In the genomic region with DNA sequence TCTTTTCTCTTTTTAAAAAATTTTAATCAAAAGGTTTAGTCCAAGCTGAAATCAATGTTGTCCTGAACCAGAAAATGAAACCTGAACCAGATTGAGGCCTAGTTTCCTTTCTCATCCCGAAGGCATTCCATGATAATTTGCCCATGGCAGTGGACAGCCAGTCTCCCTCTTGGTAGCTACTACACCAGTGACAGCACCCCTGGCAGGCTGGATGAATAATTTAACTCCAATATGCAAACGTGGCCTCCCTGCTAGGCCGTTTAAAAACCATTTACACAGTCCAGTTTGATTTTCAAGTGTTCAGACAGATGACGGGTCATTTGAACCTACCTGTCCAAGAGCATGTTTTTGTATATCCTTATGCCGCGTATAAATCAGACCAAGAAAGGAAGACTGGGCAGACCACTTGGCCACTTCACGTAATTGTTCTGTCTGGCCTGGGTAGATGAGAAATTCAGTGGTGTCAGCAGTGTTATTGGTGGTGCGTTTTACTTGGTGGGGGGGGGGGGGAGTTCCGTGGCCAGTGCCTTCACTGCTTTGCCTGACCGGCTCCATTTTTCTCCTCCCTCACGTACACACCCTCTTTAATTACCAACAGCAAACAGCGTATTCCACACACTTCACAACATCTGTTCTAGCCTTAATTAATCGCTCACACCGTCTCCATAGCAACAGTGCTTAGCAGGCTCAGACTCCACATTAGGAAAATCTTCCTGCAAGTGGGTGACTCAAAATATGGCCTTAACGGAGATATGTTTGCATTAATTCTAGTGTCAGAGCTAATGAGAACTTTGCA, we compare ENCODE assay signal across 10 mouse cellular contexts.
DNase-seq lines count a peak whose midpoint lies in the region; ATAC-seq and TF ChIP-seq lines count a peak whose summit lies in the region.
"Had no signal": no experiment of that assay in that cellular context is flagged by ENCODE, and none has a peak within 500 bp of the region (broad histone marks: within the 10 kb centered on the region; RNA-seq: fewer than 3 reads in every experiment).

No protein-coding gene starts in this region.

- TF ChIP-seq CTCF in hindbrain, postnatal 0 days (IDR thresholded peaks at IDR 0.05; ENCODE audit: low read depth), result no peak

- no peak overlapping the region for H3K27ac ChIP-seq in embryonic facial prominence, embryonic 14.5 days (replicated peaks; ENCODE audit: low read depth, low read length)
- H3K27ac ChIP-seq in hindbrain, postnatal 0 days, result peak overlapping the region; percentile 58; the same call in 1 of the 2 replicates
- H3K27ac ChIP-seq in neural tube, embryonic 13.5 days (replicated peaks), result peak overlapping the region; percentile 91

- H3K4me3 ChIP-seq in embryonic facial prominence, embryonic 14.5 days (ENCODE audit: low read depth, low read length), result no peak overlapping the region
- no peak overlapping the region for H3K4me3 ChIP-seq in hindbrain, postnatal 0 days (ENCODE audit: low read length)
- H3K4me3 ChIP-seq in neural tube, embryonic 13.5 days, result no peak overlapping the region

- H3K36me3 ChIP-seq in embryonic facial prominence, embryonic 14.5 days (ENCODE audit: control insufficient read depth, insufficient read depth, low read length), result no peaks in the 10 kb centered on the region
- H3K36me3 ChIP-seq in hindbrain, postnatal 0 days (ENCODE audit: insufficient read depth, low read length), result no peaks in the 10 kb centered on the region
- no peaks in the 10 kb centered on the region for H3K36me3 ChIP-seq in neural tube, embryonic 13.5 days

- 55% methylated on average over 15 of the region's 15 CpGs for WGBS in embryonic facial prominence, embryonic 14.5 days
- WGBS in hindbrain, postnatal 0 days, result 22% methylated on average over 15 of the region's 15 CpGs
- 28% methylated on average over 15 of the region's 15 CpGs for WGBS in neural tube, embryonic 13.5 days

- H3K27me3 ChIP-seq in embryonic facial prominence, embryonic 14.5 days (replicated peaks; ENCODE audit: control insufficient read depth, insufficient read depth, low read length), result no peaks in the 10 kb centered on the region
- H3K27me3 ChIP-seq in hindbrain, postnatal 0 days (ENCODE audit: insufficient read depth, low read length), result no peaks in the 10 kb centered on the region
- no peaks in the 10 kb centered on the region for H3K27me3 ChIP-seq in neural tube, embryonic 13.5 days

- DNase-seq in layer of hippocampus, adult 18-20 months (ENCODE audit: low spot score in 2 of 2), result peak; percentile 45 to 71
- DNase-seq in layer of hippocampus, adult 9-10 months (ENCODE audit: low spot score), result no peak
- DNase-seq in embryonic facial prominence, embryonic 14.5 days (ENCODE audit: low spot score), result peak; percentile 67
- DNase-seq in hindbrain, postnatal 0 days (ENCODE audit: low spot score), result peak; percentile 83
- DNase-seq in urinary bladder, adult 18-20 months (ENCODE audit: low spot score in 2 of 2), result no peak
- no peak for DNase-seq in thymus, postnatal 36 days
- no peak for DNase-seq in cerebellum, adult 8-10 months
- DNase-seq: heart, postnatal 14 days had no signal

- no peak overlapping the region for H3K4me2 ChIP-seq in embryonic facial prominence, embryonic 14.5 days (ENCODE audit: low read depth, low read length)
- peak overlapping the region; percentile 27 for H3K4me2 ChIP-seq in hindbrain, postnatal 0 days (ENCODE audit: low read depth, low read length)
- H3K4me2 ChIP-seq in neural tube, embryonic 13.5 days, result peak overlapping the region; percentile 32
- H3K4me2 ChIP-seq: liver, embryonic 11.5 days had no signal

- H3K9ac ChIP-seq in embryonic facial prominence, embryonic 14.5 days (ENCODE audit: low read depth, low read length), result no peak overlapping the region
- H3K9ac ChIP-seq in hindbrain, postnatal 0 days (replicated peaks; ENCODE audit: low read length), result no peak overlapping the region
- H3K9ac ChIP-seq in neural tube, embryonic 13.5 days, result no peak overlapping the region

- ATAC-seq in embryonic facial prominence, embryonic 14.5 days (ENCODE audit: low read depth), result peak; percentile 67; the same call in 1 of the 2 replicates
- ATAC-seq in hindbrain, postnatal 0 days, result peak; percentile 79
- peak; percentile 94 for ATAC-seq in neural tube, embryonic 13.5 days (ENCODE audit: low read depth)

- peaks cover 9% of the 10 kb centered on the region; the same call in 1 of the 2 replicates for H3K4me1 ChIP-seq in embryonic facial prominence, embryonic 14.5 days (ENCODE audit: control insufficient read depth, insufficient read depth, low read length)
- peaks cover 12% of the 10 kb centered on the region for H3K4me1 ChIP-seq in hindbrain, postnatal 0 days (ENCODE audit: insufficient read depth, low read length)
- peaks cover 33% of the 10 kb centered on the region for H3K4me1 ChIP-seq in neural tube, embryonic 13.5 days (replicated peaks)

- H3K9me3 ChIP-seq in embryonic facial prominence, embryonic 14.5 days (ENCODE audit: control insufficient read depth, low read length), result no peaks in the 10 kb centered on the region
- no peaks in the 10 kb centered on the region for H3K9me3 ChIP-seq in hindbrain, postnatal 0 days (ENCODE audit: low read length)
- H3K9me3 ChIP-seq in neural tube, embryonic 13.5 days, result no peaks in the 10 kb centered on the region

Comparison
In these comparisons a context has a peak if more than half of its experiments do, and no peak if none do; other contexts are left out.
1. DNase-seq: peak in layer of hippocampus, adult 18-20 months (2 of 2), embryonic facial prominence, embryonic 14.5 days (single experiment) and hindbrain, postnatal 0 days (single experiment); none in layer of hippocampus, adult 9-10 months (single experiment), urinary bladder, adult 18-20 months (0 of 2), thymus, postnatal 36 days (0 of 2) and cerebellum, adult 8-10 months (single experiment).
2. Peak in every context shown above with its lines, with median percentiles within 50 percentile points of each other: ATAC-seq.